Mouse (Mus musculus) adipocyte (in vitro differentiated cells): ENCODE results near the gene Gpr157.

ENCODE experiments used
- DNase-seq: peaks from one replicate; pipeline ENCODE4 v3.0.0-alpha.2; 2016; ENCODE audit warnings: low spot score

The Gpr157 gene

GRCm38 (mm10) chr4:150110373-150110772, 23.2 kb downstream of the Gpr157 start:
- no peak for DNase-seq

GRCm38 (mm10) chr4:150112867-150113266, 25.7 kb downstream of the Gpr157 start:
- DNase-seq, result peak; percentile 16

- no peak for DNase-seq
Observed at GRCm38 (mm10) chr4:150114505-150115061, 27.4 kb downstream of the Gpr157 start.

GRCm38 (mm10) chr4:150117311-150117710, 30.1 kb downstream of the Gpr157 start:
- no peak for DNase-seq

GRCm38 (mm10) chr4:150118163-150118562, 31.0 kb downstream of the Gpr157 start:
- DNase-seq, result no peak

- no peak for DNase-seq
Observed at GRCm38 (mm10) chr4:150119055-150119454, 31.9 kb downstream of the Gpr157 start, which contains the start of gene Slc2a5. Slc2a5 (plus strand) TSS chr4:150119283.

GRCm38 (mm10) chr4:150119640-150120039, 32.5 kb downstream of the Gpr157 start:
- no peak for DNase-seq

- DNase-seq, result no peak
Observed at GRCm38 (mm10) chr4:150120173-150120833, 33.1 kb downstream of the Gpr157 start.

GRCm38 (mm10) chr4:150121430-150121829, 34.3 kb downstream of the Gpr157 start:
- no peak for DNase-seq

GRCm38 (mm10) chr4:150122476-150122875, 35.3 kb downstream of the Gpr157 start:
- DNase-seq, result no peak

- no peak for DNase-seq
Observed at GRCm38 (mm10) chr4:150126373-150126772, 39.2 kb downstream of the Gpr157 start.

- DNase-seq, result no peak
Observed at GRCm38 (mm10) chr4:150127894-150128293, 40.7 kb downstream of the Gpr157 start.

- DNase-seq, result no peak
Observed at GRCm38 (mm10) chr4:150128571-150128970, 41.4 kb downstream of the Gpr157 start.

GRCm38 (mm10) chr4:150130661-150131060, 43.5 kb downstream of the Gpr157 start:
- DNase-seq, result no peak

GRCm38 (mm10) chr4:150132692-150133271, 45.6 kb downstream of the Gpr157 start:
- no peak for DNase-seq

GRCm38 (mm10) chr4:150135254-150135653, 48.1 kb downstream of the Gpr157 start:
- no peak for DNase-seq

GRCm38 (mm10) chr4:150136693-150137092, 49.5 kb downstream of the Gpr157 start:
- peak; percentile 60 for DNase-seq

GRCm38 (mm10) chr4:150137368-150138083, 50.4 kb downstream of the Gpr157 start:
- DNase-seq, result no peak

GRCm38 (mm10) chr4:150138084-150138543, 50.9 kb downstream of the Gpr157 start:
- peak; percentile 85 for DNase-seq

- no peak for DNase-seq
Observed at GRCm38 (mm10) chr4:150139090-150139489, 51.9 kb downstream of the Gpr157 start.

- DNase-seq, result no peak
Observed at GRCm38 (mm10) chr4:150140346-150140745, 53.2 kb downstream of the Gpr157 start.

GRCm38 (mm10) chr4:150144242-150144641, 57.1 kb downstream of the Gpr157 start:
- DNase-seq, result no peak

GRCm38 (mm10) chr4:150146286-150146685, 59.1 kb downstream of the Gpr157 start:
- DNase-seq, result peak; percentile 40
